Mouse (Mus musculus) stomach, postnatal 0 days (tissue): ENCODE results near the gene Flcn.

Experiments used
- CTCF ChIP-seq: IDR thresholded peaks from 2 replicates; pipeline ENCODE4 v1.5.1; 2016; ENCODE audit warnings: antibody characterized with exemption, low read depth, mild to moderate bottlenecking, moderate library complexity
- EP300 ChIP-seq: optimal IDR thresholded peaks from 2 replicates; pipeline ENCODE3; 2016; ENCODE audit warnings: antibody characterized with exemption

GRCm38 (mm10) chr11:59754504-59754903 is 55.3 kb downstream of the Flcn start:
- TF ChIP-seq EP300 (no peak), CTCF (no peak)
